Mouse (Mus musculus): ENCODE data around the gene Chchd3. TPM values are rescaled to one million over a fixed set of nuclear protein-coding genes. Genes with fewer than 3 reads are reported as not detected.

The Chchd3 gene
- total RNA-seq, 2 experiments from 2014 or later: 125 to 422 TPM

GRCm38 (mm10) chr6:32747333-32747732 is 312.7 kb downstream of the Chchd3 start:
- ATAC-seq (replicated peaks; ENCODE audit: low FRiP score, low TSS enrichment, poor library complexity, severe bottlenecking): no peak

Other genes starting within 250 kb of the Chchd3 start
- gene Exoc4, start 188.8 kb upstream of the Chchd3 start, total RNA-seq (2014; fragmentation: Nextera tagmentation): 49.6 and 58.1 TPM in 2 replicates
- gene Exoc4, start 188.8 kb upstream of the Chchd3 start, total RNA-seq (2017): 57.8 and 66.7 TPM in 2 replicates

All from megakaryocyte-erythroid progenitor cell, adult 5-6 weeks (primary cell).